Mouse (Mus musculus) testis, adult 2 months (tissue): ENCODE measurements around the gene Syne1.

Experiments
- CTCF ChIP-seq: fragments of 200-500 bp; IDR thresholded peaks from 2 replicates; pipeline ENCODE4 v1.5.1; 2012; ENCODE audit warnings: low read depth, mild to moderate bottlenecking, inconsistent platforms, low read length, moderate library complexity; ENCODE audit not compliant: control insufficient read depth, insufficient read depth, insufficient replicate concordance
- POLR2A ChIP-seq: fragments of 200-500 bp; IDR thresholded peaks from 2 replicates; pipeline ENCODE4 v1.6.1; 2012; ENCODE audit warnings: low read depth, mild to moderate bottlenecking, inconsistent platforms, low read length, moderate library complexity; ENCODE audit not compliant: control insufficient read depth

DNA sequence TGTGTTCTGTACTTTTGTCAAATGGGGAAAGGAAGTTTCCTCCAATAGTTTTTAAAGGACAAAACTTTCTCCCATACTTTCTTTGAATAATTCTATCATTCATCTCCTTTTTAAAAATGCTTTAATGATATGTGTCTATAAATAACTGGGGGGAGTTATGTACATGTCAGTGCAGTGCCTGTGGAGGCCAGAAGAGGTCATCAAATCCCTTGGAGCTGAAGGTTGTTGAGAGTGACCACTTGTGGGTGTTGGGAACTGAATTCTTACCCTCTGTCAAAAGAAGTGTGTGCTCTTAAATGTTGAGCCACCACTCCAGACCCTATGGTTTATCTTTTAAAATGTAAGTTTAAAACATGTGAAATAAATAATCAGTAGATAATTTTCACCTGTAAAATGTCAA lies 39.0 kb downstream of the Syne1 start:
- no peak for TF ChIP-seq POLR2A
- TF ChIP-seq CTCF, result no peak
